Mouse (Mus musculus) liver, embryonic 16.5 days (tissue): ENCODE results near the gene Nfx1. TPM values are rescaled to one million over a fixed set of nuclear protein-coding genes. Genes with fewer than 3 reads are reported as not detected.

Source experiments
- ATAC-seq: fragments of 200-750 bp; cut with Nextera tagmentation; 2 replicates; pipeline ENCODE4 v1.8.0; 2017; ENCODE audit warnings: low read depth, mild to moderate bottlenecking, moderate number of reproducible peaks, moderate library complexity
- H3K27ac ChIP-seq: fragments of 300-500 bp; sonication (generic); 2 replicates; pipeline ENCODE4 v1.5.1; 2014; ENCODE audit warnings: mild to moderate bottlenecking, low read length
- H3K27me3 ChIP-seq: fragments of 300-500 bp; sonication (generic); 2 replicates; pipeline ENCODE4 v1.6.1; 2014; ENCODE audit warnings: low read depth, low read length, mixed read lengths; ENCODE audit not compliant: control insufficient read depth, insufficient read depth
- H3K36me3 ChIP-seq: fragments of 300-500 bp; sonication (generic); 2 replicates; pipeline ENCODE4 v1.6.1; 2014; ENCODE audit warnings: mild to moderate bottlenecking; ENCODE audit not compliant: control insufficient read depth, insufficient read depth
- H3K4me1 ChIP-seq: fragments of 300-500 bp; sonication (generic); 2 replicates; pipeline ENCODE4 v1.6.1; 2014; ENCODE audit warnings: low read depth, low read length, mixed read lengths; ENCODE audit not compliant: control insufficient read depth
- H3K4me2 ChIP-seq: fragments of 300-500 bp; sonication (generic); 2 replicates; pipeline ENCODE4 v1.6.1; 2014; ENCODE audit warnings: low read depth, low read length, mixed read lengths
- H3K4me3 ChIP-seq: fragments of 300-500 bp; sonication (generic); 2 replicates; pipeline ENCODE4 v1.5.1; 2014; ENCODE audit warnings: low read depth, mild to moderate bottlenecking, low read length
- H3K9ac ChIP-seq: fragments of 300-500 bp; sonication (generic); 2 replicates; pipeline ENCODE4 v1.6.1; 2014; ENCODE audit warnings: low read depth, low read length
- H3K9me3 ChIP-seq: fragments of 300-500 bp; sonication (generic); replicated peaks from 2 replicates; pipeline ENCODE4 v1.6.1; 2016; ENCODE audit warnings: low read length; ENCODE audit not compliant: control insufficient read depth
- WGBS: fragments of 180-500 bp; shearing (Covaris S2); extraction: QIAGEN DNeasy Blood & Tissue Kit; methylation state at CpG from one replicate; pipeline ENCODE4 v1.1.7; 2014; ENCODE audit not compliant: insufficient replicate concordance; 5-methylcytosine and 5-hydroxymethylcytosine counted together
- polyA plus RNA-seq: library from polyadenylated mRNA; unstranded; fragments of >200 nt; fragmentation: Nextera tagmentation; extraction: Ambion mirVana; gene quantifications from 2 replicates; pipeline ENCODE4 v1.2.1, GENCODE M21; 2015

The Nfx1 gene
- polyA plus RNA-seq, 1 experiment from 2014 or later: 31.5 TPM

DNA sequence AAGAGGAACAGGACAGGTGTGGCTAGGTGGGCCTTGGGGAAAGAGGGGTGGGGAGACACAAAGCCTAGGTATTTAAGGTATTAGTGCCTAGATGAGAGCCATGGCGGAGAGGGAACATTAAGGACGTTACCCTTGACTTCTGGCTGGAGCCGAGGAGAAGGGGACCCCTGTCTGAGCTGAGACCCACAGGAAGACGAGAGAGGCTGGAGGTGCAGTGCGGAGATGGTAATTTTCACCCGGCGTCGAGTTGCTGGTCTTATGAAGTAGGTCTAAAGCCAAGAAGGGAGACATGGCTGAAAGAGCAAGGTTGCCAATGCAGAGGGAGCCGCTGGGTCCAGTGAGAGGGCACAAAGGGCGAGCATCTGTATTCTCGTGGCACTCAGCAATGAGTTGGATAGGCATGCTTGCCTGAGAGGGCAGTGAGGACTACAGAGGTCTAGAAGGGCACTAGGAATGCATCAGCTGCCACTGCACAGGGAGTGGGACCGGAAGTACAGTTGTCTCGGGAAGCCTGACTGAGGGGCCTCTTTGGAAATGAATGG lies 75.6 kb downstream of the Nfx1 start:
- Histone ChIP-seq H3K4me2 (no peak overlapping the region), H3K36me3 (no peaks in the 10 kb centered on the region), H3K27ac (no peak overlapping the region), H3K9ac (no peak overlapping the region), H3K9me3 (no peaks in the 10 kb centered on the region), H3K27me3 (no peaks in the 10 kb centered on the region; the same call in 1 of the 2 replicates), H3K4me3 (no peak overlapping the region), H3K4me1 (peaks cover 4% of the 10 kb centered on the region; the same call in 1 of the 2 replicates)
- no peak for ATAC-seq
- WGBS: 60% methylated on average over 13 of the region's 13 CpGs

DNA sequence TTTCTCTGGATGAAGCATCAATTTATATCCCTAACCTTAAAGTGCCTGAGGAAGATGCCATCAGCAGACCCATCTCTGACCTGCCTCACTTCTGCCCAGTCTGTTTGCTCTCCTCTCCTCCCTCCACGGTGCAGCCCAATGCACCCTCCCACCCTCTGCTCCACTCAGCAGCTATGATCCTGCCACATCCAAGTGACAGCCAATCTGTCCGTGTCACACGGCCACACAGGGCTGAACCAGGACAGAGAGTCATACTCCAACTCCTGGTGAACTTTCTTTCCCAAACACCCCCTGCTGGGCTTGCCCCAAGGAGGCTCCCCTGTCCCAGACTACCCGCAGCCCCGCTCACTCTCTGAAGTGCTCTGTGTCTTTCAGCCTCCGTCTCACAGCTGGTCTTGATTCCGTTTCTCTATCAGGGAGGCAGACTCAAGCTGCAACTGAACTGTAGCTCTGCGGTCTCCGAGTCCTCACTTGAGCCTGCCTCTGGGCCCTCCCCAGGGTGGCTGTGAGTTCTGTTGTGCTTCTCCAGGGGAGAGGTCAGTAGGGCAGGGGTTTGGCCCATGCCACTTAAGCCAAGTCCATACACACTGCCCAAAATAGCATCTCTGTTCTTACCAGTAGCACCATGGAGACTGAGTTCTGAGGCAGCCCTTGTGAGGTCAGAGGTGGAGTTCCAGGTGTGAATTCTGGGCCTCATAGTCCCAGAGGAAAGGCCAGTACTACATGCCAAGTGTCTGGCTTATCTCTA lies 77.0 kb downstream of the Nfx1 start, which contains the start of gene Aqp7:
Gene Aqp7 (minus strand): TSS at position 616 of the 748 bp plus-strand sequence.
- WGBS: 59% methylated on average over 9 of the region's 9 CpGs
- Histone ChIP-seq H3K27me3 (no peaks in the 10 kb centered on the region; the same call in 1 of the 2 replicates), H3K36me3 (no peaks in the 10 kb centered on the region), H3K4me1 (peaks cover 4% of the 10 kb centered on the region; the same call in 1 of the 2 replicates), H3K9ac (no peak within 1 kb of the TSS), H3K4me2 (no peak within 1 kb of the TSS), H3K9me3 (no peaks in the 10 kb centered on the region), H3K27ac (no peak within 1 kb of the TSS), H3K4me3 (no peak within 1 kb of the TSS)
- ATAC-seq: no peak

DNA sequence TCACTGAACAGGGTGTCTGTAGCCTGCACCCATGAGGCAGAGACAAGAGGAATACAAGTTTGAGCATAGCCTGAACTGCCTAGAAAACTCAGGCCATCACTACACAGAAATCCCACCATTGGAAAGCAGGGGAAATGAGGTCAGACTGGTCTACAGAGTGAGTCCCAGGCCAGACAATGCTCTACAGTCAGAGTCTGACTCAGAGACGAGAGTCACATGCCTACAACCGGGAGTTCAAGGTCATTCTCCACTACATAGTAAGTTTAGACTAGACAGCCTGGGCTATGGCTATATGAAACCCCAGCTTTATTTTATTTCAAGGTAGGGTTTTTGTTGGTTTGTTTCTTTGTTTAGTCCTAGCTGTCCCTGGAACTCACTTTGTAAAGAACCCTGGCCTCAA lies 78.2 kb downstream of the Nfx1 start:
- no peaks in the 10 kb centered on the region for H3K36me3 ChIP-seq
- H3K27ac ChIP-seq: no peak overlapping the region
- no peak overlapping the region for H3K9ac ChIP-seq
- WGBS: 48% methylated on average over 2 of the region's 2 CpGs
- H3K27me3 ChIP-seq: no peaks in the 10 kb centered on the region; the same call in 1 of the 2 replicates
- peaks cover 4% of the 10 kb centered on the region; the same call in 1 of the 2 replicates for H3K4me1 ChIP-seq
- no peak overlapping the region for H3K4me3 ChIP-seq
- H3K4me2 ChIP-seq: no peak overlapping the region
- no peaks in the 10 kb centered on the region for H3K9me3 ChIP-seq
- no peak for ATAC-seq

DNA sequence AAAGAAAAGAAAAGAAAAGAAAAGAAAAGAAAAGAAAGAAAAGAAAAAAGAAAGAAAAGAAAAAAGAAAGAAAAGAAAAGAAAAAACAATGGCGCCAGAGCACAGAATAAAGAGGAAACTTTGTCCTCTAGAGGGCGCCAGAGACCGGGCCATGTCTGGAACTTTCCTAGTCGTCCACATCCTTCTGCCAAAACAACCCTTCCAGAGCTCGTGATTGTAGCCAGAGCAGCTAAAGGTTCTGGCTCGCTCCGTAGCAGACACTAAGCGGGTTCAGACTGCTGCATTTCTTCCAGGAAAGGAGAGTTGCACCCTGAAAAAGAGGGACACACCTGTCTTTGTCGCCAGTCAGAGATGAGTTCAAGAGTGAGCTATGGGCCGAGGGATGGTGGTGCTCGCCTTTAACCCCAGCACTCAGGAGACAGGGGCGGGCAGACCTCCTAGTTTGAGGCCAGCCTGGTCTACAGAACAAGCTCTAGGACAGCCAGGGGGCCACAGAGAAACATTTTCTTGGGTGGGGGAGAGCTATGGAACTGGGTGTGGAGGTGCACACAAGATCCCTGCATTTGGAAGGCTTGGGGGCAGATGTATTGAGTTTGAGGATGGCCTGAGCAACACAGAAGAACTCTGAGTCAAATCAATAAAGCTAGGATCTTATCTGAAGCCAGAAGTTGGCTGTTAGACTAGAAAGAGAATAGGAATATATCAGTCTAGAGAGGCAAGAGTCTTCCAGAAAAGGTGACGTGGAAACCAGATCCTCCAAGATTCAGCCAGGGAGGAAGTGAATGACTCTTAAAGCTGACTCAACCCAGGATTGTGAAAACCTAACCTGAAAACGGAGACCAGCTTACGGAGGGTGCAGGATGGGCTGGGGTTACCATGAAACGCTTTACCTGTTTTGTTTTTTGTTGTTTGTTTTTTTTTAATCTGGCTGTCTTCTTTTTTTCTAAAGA lies 80.3 kb downstream of the Nfx1 start:
- no peak overlapping the region for H3K9ac ChIP-seq
- H3K4me3 ChIP-seq: no peak overlapping the region
- 30% methylated on average over 16 of the region's 16 CpGs for WGBS
- H3K9me3 ChIP-seq: no peaks in the 10 kb centered on the region
- no peak overlapping the region for H3K27ac ChIP-seq
- ATAC-seq: peak; percentile 63; the same call in 1 of the 2 replicates
- H3K4me2 ChIP-seq: peak overlapping the region; percentile 42
- peaks cover 10% of the 10 kb centered on the region for H3K4me1 ChIP-seq
- no peaks in the 10 kb centered on the region for H3K36me3 ChIP-seq
- no peaks in the 10 kb centered on the region for H3K27me3 ChIP-seq

DNA sequence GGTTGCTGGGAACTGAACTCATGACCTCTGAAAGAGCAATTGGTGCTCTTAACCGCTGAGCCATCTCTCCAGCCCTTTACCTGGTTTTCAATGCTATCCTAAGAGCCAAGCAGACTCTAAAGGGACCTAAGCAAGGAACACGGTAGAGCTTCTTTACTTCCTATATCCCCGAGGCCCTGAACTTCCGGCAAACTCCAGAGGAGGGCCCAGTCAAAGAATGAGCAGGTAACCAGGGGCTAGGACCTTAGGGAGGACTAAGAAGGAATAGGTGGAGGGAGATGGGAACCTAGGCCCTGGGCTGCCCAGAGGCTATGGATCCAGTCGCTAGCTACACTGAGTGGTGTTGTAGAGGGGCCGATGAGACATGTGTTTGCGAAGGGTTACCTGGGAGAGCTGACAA lies 81.1 kb downstream of the Nfx1 start:
- Histone ChIP-seq H3K36me3 (no peaks in the 10 kb centered on the region), H3K4me1 (peaks cover 12% of the 10 kb centered on the region), H3K9ac (no peak overlapping the region), H3K27me3 (no peaks in the 10 kb centered on the region), H3K4me2 (no peak overlapping the region), H3K27ac (no peak overlapping the region), H3K9me3 (no peaks in the 10 kb centered on the region), H3K4me3 (no peak overlapping the region)
- WGBS: 76% methylated on average over 7 of the region's 7 CpGs
- no peak for ATAC-seq

DNA sequence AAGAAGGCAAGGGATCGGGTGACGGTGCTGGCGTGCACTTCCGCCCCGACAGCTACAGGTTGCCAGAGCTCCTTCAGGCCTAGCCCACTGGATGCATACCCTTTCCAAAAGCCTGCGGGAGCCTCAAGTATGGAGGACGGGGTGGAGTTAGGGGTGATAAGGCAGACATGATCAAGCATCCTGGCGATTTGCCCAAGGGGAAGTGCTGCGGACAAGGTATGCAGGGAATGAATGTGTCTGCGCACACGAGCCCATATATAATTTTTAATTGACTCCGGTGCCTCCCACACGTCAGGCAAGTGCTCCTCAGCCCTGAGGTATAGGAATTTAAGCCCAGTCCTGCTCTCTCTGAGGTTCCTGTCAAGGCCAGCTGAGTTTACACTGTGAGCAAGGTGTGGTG lies 84.4 kb downstream of the Nfx1 start:
- WGBS: 67% methylated on average over 13 of the region's 13 CpGs
- Histone ChIP-seq H3K27ac (no peak overlapping the region), H3K36me3 (no peaks in the 10 kb centered on the region), H3K4me3 (no peak overlapping the region), H3K9me3 (no peaks in the 10 kb centered on the region), H3K4me2 (no peak overlapping the region), H3K9ac (no peak overlapping the region), H3K4me1 (peaks cover 20% of the 10 kb centered on the region), H3K27me3 (no peaks in the 10 kb centered on the region)
- ATAC-seq: no peak

DNA sequence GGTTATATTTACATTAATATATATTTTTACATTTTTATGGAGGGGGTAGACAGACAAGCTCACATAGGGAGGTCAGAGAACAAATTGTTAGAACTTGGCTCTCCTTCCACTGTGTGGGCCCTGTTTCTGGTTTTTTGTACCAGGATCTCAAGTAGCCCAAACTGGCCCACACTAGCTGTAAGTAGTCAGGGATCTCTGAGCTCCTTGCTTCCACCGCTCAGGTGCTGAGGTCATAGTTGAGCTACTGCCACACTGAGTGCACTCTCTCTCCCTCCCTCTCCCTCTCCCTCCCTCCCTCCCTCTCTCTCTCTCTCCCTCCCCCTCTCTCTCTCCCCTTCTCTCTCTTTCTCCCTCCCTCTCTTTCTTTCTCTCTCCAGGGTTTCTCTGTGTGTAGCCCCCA lies 85.5 kb downstream of the Nfx1 start:
- Histone ChIP-seq H3K9me3 (no peaks in the 10 kb centered on the region), H3K9ac (no peak overlapping the region), H3K27ac (no peak overlapping the region), H3K4me3 (no peak overlapping the region), H3K4me2 (no peak overlapping the region), H3K27me3 (no peaks in the 10 kb centered on the region), H3K36me3 (no peaks in the 10 kb centered on the region), H3K4me1 (peaks cover 15% of the 10 kb centered on the region)
- 56% methylated on average over 1 of the region's 1 CpGs for WGBS
- ATAC-seq: peak; percentile 46

DNA sequence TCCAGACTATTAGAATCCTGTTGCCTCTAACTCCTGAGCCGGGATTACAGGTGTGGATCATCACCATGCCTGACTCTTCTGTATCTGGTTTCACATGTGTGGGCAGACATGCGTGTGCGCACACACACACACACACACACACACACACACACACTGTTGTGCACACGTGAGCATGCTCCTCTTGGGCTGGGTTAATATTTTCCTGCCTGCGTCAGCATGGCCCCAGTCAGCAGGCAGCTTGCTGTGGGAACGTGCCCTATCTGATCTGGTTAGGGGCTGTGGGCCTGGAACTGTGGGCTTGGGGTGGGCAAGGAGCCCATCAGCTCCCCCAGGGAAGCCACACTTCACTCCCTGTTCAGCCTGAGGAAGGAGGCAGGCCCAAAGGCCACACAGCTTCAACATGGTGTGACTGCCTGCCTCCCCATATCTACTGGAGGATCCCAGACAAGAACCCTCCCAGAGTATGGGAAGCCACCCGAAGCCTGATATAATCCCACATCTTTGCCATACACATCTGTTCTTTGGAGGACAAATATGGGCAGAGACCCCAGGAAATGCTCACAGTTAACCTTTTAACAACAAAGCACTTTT lies 86.1 kb downstream of the Nfx1 start:
- peak; percentile 45; the same call in 1 of the 2 replicates for ATAC-seq
- no peak overlapping the region for H3K4me2 ChIP-seq
- no peak overlapping the region for H3K4me3 ChIP-seq
- WGBS: 49% methylated on average over 7 of the region's 7 CpGs
- no peaks in the 10 kb centered on the region for H3K36me3 ChIP-seq
- H3K4me1 ChIP-seq: peaks cover 15% of the 10 kb centered on the region
- H3K9ac ChIP-seq: no peak overlapping the region; the same call in 1 of the 2 replicates
- H3K27ac ChIP-seq: no peak overlapping the region
- H3K9me3 ChIP-seq: no peaks in the 10 kb centered on the region
- no peaks in the 10 kb centered on the region for H3K27me3 ChIP-seq
